Mouse (Mus musculus): ENCODE results near the gene Gm5269. TPM values are rescaled to one million over a fixed set of nuclear protein-coding genes. Genes with fewer than 3 reads are reported as not detected.

The Gm5269 gene
- total RNA-seq (2022), result not detected

GRCm38 (mm10) chr1:45890173-45890572, at the start of gene Gm5269:
Gene Gm5269 (minus strand): TSS chr1:45890273.
- no peak for DNase-seq (ENCODE audit: low spot score in 2 of 2)

- no peak for DNase-seq (ENCODE audit: low spot score in 2 of 2)
These were observed 41.1 kb upstream of the Gm5269 start for GRCm38 (mm10) chr1:45931127-45931526.

GRCm38 (mm10) chr1:45926911-45927310, 36.8 kb upstream of the Gm5269 start:
- DNase-seq (ENCODE audit: low spot score in 2 of 2), result no peak

GRCm38 (mm10) chr1:45926393-45926763, 36.3 kb upstream of the Gm5269 start, which contains the start of gene Slc40a1:
Gene Slc40a1 (minus strand): TSS chr1:45926523.
- DNase-seq (ENCODE audit: low spot score in 2 of 2), result no peak

GRCm38 (mm10) chr1:45925500-45926392, 35.7 kb upstream of the Gm5269 start:
- DNase-seq (ENCODE audit: low spot score in 2 of 2), result peak; percentile 51 to 79

GRCm38 (mm10) chr1:45925131-45925499, 35.0 kb upstream of the Gm5269 start:
- no peak for DNase-seq (ENCODE audit: low spot score in 2 of 2)

GRCm38 (mm10) chr1:45924516-45924915, 34.4 kb upstream of the Gm5269 start:
- no peak for DNase-seq (ENCODE audit: low spot score in 2 of 2)

- DNase-seq (ENCODE audit: low spot score in 2 of 2), result no peak
These were observed 33.2 kb upstream of the Gm5269 start for GRCm38 (mm10) chr1:45923306-45923705.

GRCm38 (mm10) chr1:45920703-45921102, 30.6 kb upstream of the Gm5269 start:
- no peak for DNase-seq (ENCODE audit: low spot score in 2 of 2)

GRCm38 (mm10) chr1:45919752-45920151, 29.7 kb upstream of the Gm5269 start:
- no peak for DNase-seq (ENCODE audit: low spot score in 2 of 2)

- no peak for DNase-seq (ENCODE audit: low spot score in 2 of 2)
These were observed 27.2 kb upstream of the Gm5269 start for GRCm38 (mm10) chr1:45917136-45917803.

- no peak for DNase-seq (ENCODE audit: low spot score in 2 of 2)
These were observed 26.1 kb upstream of the Gm5269 start for GRCm38 (mm10) chr1:45916174-45916573.

- no peak for DNase-seq (ENCODE audit: low spot score in 2 of 2)
These were observed 24.2 kb upstream of the Gm5269 start for GRCm38 (mm10) chr1:45914236-45914635.

GRCm38 (mm10) chr1:45905107-45905821, 15.2 kb upstream of the Gm5269 start:
- no peak for DNase-seq (ENCODE audit: low spot score in 2 of 2)

GRCm38 (mm10) chr1:45904161-45904560, 14.1 kb upstream of the Gm5269 start:
- DNase-seq (ENCODE audit: low spot score in 2 of 2), result no peak

- no peak for DNase-seq (ENCODE audit: low spot score in 2 of 2)
These were observed 8.0 kb upstream of the Gm5269 start for GRCm38 (mm10) chr1:45898044-45898443.

GRCm38 (mm10) chr1:45894168-45894912, 4.3 kb upstream of the Gm5269 start:
- DNase-seq (ENCODE audit: low spot score in 2 of 2), result no peak

- no peak for DNase-seq (ENCODE audit: low spot score in 2 of 2)
These were observed 1.9 kb upstream of the Gm5269 start for GRCm38 (mm10) chr1:45891986-45892385.

- no peak for DNase-seq (ENCODE audit: low spot score in 2 of 2)
These were observed 3.3 kb downstream of the Gm5269 start for GRCm38 (mm10) chr1:45886800-45887199.

- DNase-seq (ENCODE audit: low spot score in 2 of 2), result no peak
These were observed 6.7 kb downstream of the Gm5269 start for GRCm38 (mm10) chr1:45883378-45883777.

GRCm38 (mm10) chr1:45882076-45882475, 8.0 kb downstream of the Gm5269 start:
- DNase-seq (ENCODE audit: low spot score in 2 of 2), result no peak

Data from gastrocnemius, adult 8-10 months (tissue).